Mouse (Mus musculus): ENCODE data around the gene Rxfp2. TPM values are rescaled to one million over a fixed set of nuclear protein-coding genes. Genes with fewer than 3 reads are reported as not detected.

Gene Rxfp2
- polyA plus RNA-seq, 1 experiment, result 0.08 TPM

GRCm38 (mm10) chr5:150116216-150116905 lies 97.9 kb downstream of the Rxfp2 start:
- Histone ChIP-seq H3K27ac (ENCODE audit: insufficient read depth, low read depth, low read length) (no peak overlapping the region), H3K4me3 (ENCODE audit: insufficient read depth, low read depth, low read length) (no peak overlapping the region), H3K4me1 (ENCODE audit: control insufficient read depth, insufficient read depth, low read length) (peaks cover 5% of the 10 kb centered on the region; the same call in 1 of the 2 replicates), H3K36me3 (ENCODE audit: control insufficient read depth, insufficient read depth, low read length) (no peaks in the 10 kb centered on the region), H3K27me3 (replicated peaks; ENCODE audit: control insufficient read depth, insufficient read depth, low read length) (no peaks in the 10 kb centered on the region; the same call in 1 of the 2 replicates)
- TF ChIP-seq CTCF (conservative IDR thresholded peaks at IDR 0.05; ENCODE audit: insufficient read depth, insufficient read length, low read depth, low read length) (no peak), POLR2A (IDR thresholded peaks at IDR 0.05; ENCODE audit: low read depth, low read length) (no peak)
- WGBS, result 67% methylated on average over 9 of the region's 9 CpGs
- DNase-seq, result no peak

- no peak for DNase-seq
- no peak overlapping the region for H3K4me3 ChIP-seq (ENCODE audit: insufficient read depth, low read depth, low read length)
- TF ChIP-seq CTCF (conservative IDR thresholded peaks at IDR 0.05; ENCODE audit: insufficient read depth, insufficient read length, low read depth, low read length), result peak; percentile 34
- no peak for TF ChIP-seq POLR2A (IDR thresholded peaks at IDR 0.05; ENCODE audit: low read depth, low read length)
- H3K36me3 ChIP-seq (ENCODE audit: control insufficient read depth, insufficient read depth, low read length), result no peaks in the 10 kb centered on the region
- H3K27me3 ChIP-seq (replicated peaks; ENCODE audit: control insufficient read depth, insufficient read depth, low read length), result no peaks in the 10 kb centered on the region; the same call in 1 of the 2 replicates
- 87% methylated on average over 6 of the region's 6 CpGs for WGBS
- no peak overlapping the region for H3K27ac ChIP-seq (ENCODE audit: insufficient read depth, low read depth, low read length)
- peaks cover 5% of the 10 kb centered on the region; the same call in 1 of the 2 replicates for H3K4me1 ChIP-seq (ENCODE audit: control insufficient read depth, insufficient read depth, low read length)
These were observed 98.4 kb downstream of the Rxfp2 start for GRCm38 (mm10) chr5:150116906-150117216.

GRCm38 (mm10) chr5:150118124-150118454 lies 99.6 kb downstream of the Rxfp2 start:
- Histone ChIP-seq H3K4me1 (ENCODE audit: control insufficient read depth, insufficient read depth, low read length) (peaks cover 5% of the 10 kb centered on the region; the same call in 1 of the 2 replicates), H3K4me3 (ENCODE audit: insufficient read depth, low read depth, low read length) (peak overlapping the region; percentile 68), H3K27me3 (replicated peaks; ENCODE audit: control insufficient read depth, insufficient read depth, low read length) (no peaks in the 10 kb centered on the region; the same call in 1 of the 2 replicates), H3K27ac (ENCODE audit: insufficient read depth, low read depth, low read length) (no peak overlapping the region), H3K36me3 (ENCODE audit: control insufficient read depth, insufficient read depth, low read length) (no peaks in the 10 kb centered on the region)
- no peak for DNase-seq
- TF ChIP-seq CTCF (conservative IDR thresholded peaks at IDR 0.05; ENCODE audit: insufficient read depth, insufficient read length, low read depth, low read length), result no peak
- no peak for TF ChIP-seq POLR2A (IDR thresholded peaks at IDR 0.05; ENCODE audit: low read depth, low read length)
- 17% methylated on average over 8 of the region's 8 CpGs for WGBS

GRCm38 (mm10) chr5:150118455-150119241 lies 100.2 kb downstream of the Rxfp2 start, which contains the start of gene Fry:
TSS of gene Fry (plus strand) at chr5:150118645.
- Histone ChIP-seq H3K27me3 (replicated peaks; ENCODE audit: control insufficient read depth, insufficient read depth, low read length) (no peaks in the 10 kb centered on the region; the same call in 1 of the 2 replicates), H3K27ac (ENCODE audit: insufficient read depth, low read depth, low read length) (peak within 1 kb of the TSS; percentile 62; the same call in 1 of the 2 replicates), H3K36me3 (ENCODE audit: control insufficient read depth, insufficient read depth, low read length) (no peaks in the 10 kb centered on the region), H3K4me3 (ENCODE audit: insufficient read depth, low read depth, low read length) (peak within 1 kb of the TSS; percentile 68), H3K4me1 (ENCODE audit: control insufficient read depth, insufficient read depth, low read length) (peaks cover 5% of the 10 kb centered on the region; the same call in 1 of the 2 replicates)
- WGBS, result under 1% methylated on average over 66 of the region's 68 CpGs
- TF ChIP-seq CTCF (conservative IDR thresholded peaks at IDR 0.05; ENCODE audit: insufficient read depth, insufficient read length, low read depth, low read length), result no peak
- no peak for TF ChIP-seq POLR2A (IDR thresholded peaks at IDR 0.05; ENCODE audit: low read depth, low read length)
- DNase-seq, result peak; percentile 94

- WGBS, result 93% methylated on average over 8 of the region's 8 CpGs
These were observed 102.2 kb downstream of the Rxfp2 start for GRCm38 (mm10) chr5:150120676-150121075.

GRCm38 (mm10) chr5:150122095-150122494 lies 103.6 kb downstream of the Rxfp2 start:
- no peak overlapping the region for H3K27ac ChIP-seq (ENCODE audit: insufficient read depth, low read depth, low read length)
- WGBS, result 83% methylated on average over 4 of the region's 4 CpGs
- no peaks in the 10 kb centered on the region; the same call in 1 of the 2 replicates for H3K27me3 ChIP-seq (replicated peaks; ENCODE audit: control insufficient read depth, insufficient read depth, low read length)
- TF ChIP-seq POLR2A (IDR thresholded peaks at IDR 0.05; ENCODE audit: low read depth, low read length) (no peak), CTCF (conservative IDR thresholded peaks at IDR 0.05; ENCODE audit: insufficient read depth, insufficient read length, low read depth, low read length) (no peak)
- H3K4me3 ChIP-seq (ENCODE audit: insufficient read depth, low read depth, low read length), result no peak overlapping the region
- no peak for DNase-seq
- no peaks in the 10 kb centered on the region for H3K36me3 ChIP-seq (ENCODE audit: control insufficient read depth, insufficient read depth, low read length)
- peaks cover 5% of the 10 kb centered on the region; the same call in 1 of the 2 replicates for H3K4me1 ChIP-seq (ENCODE audit: control insufficient read depth, insufficient read depth, low read length)

More at GRCm38 (mm10) chr5:150120676-150121075, 102.2 kb downstream of the Rxfp2 start:
- Histone ChIP-seq H3K4me1 (ENCODE audit: control insufficient read depth, insufficient read depth, low read length) (peaks cover 5% of the 10 kb centered on the region; the same call in 1 of the 2 replicates), H3K36me3 (ENCODE audit: control insufficient read depth, insufficient read depth, low read length) (no peaks in the 10 kb centered on the region), H3K4me3 (ENCODE audit: insufficient read depth, low read depth, low read length) (no peak overlapping the region), H3K27ac (ENCODE audit: insufficient read depth, low read depth, low read length) (no peak overlapping the region), H3K27me3 (replicated peaks; ENCODE audit: control insufficient read depth, insufficient read depth, low read length) (no peaks in the 10 kb centered on the region; the same call in 1 of the 2 replicates)
- TF ChIP-seq CTCF (conservative IDR thresholded peaks at IDR 0.05; ENCODE audit: insufficient read depth, insufficient read length, low read depth, low read length), result no peak
- no peak for TF ChIP-seq POLR2A (IDR thresholded peaks at IDR 0.05; ENCODE audit: low read depth, low read length)
- no peak for DNase-seq

GRCm38 (mm10) chr5:150122571-150122970 lies 104.1 kb downstream of the Rxfp2 start:
- DNase-seq, result no peak
- Histone ChIP-seq H3K27ac (ENCODE audit: insufficient read depth, low read depth, low read length) (no peak overlapping the region), H3K27me3 (replicated peaks; ENCODE audit: control insufficient read depth, insufficient read depth, low read length) (no peaks in the 10 kb centered on the region; the same call in 1 of the 2 replicates), H3K36me3 (ENCODE audit: control insufficient read depth, insufficient read depth, low read length) (no peaks in the 10 kb centered on the region), H3K4me3 (ENCODE audit: insufficient read depth, low read depth, low read length) (no peak overlapping the region), H3K4me1 (ENCODE audit: control insufficient read depth, insufficient read depth, low read length) (peaks cover 5% of the 10 kb centered on the region; the same call in 1 of the 2 replicates)
- TF ChIP-seq CTCF (conservative IDR thresholded peaks at IDR 0.05; ENCODE audit: insufficient read depth, insufficient read length, low read depth, low read length) (no peak), POLR2A (IDR thresholded peaks at IDR 0.05; ENCODE audit: low read depth, low read length) (no peak)
- WGBS, result 81% methylated on average over 2 of the region's 2 CpGs

All from kidney, adult 2 months (tissue).